Mouse (Mus musculus) CH12.LX (cell line): ENCODE results near the gene Mtf1.

Experiments used
- CHD2 ChIP-seq: IDR thresholded peaks from 2 replicates; pipeline ENCODE4 v1.6.1; 2011; ENCODE audit warnings: low read length, improper control_type of control experiment
- CTCF ChIP-seq, 2 experiments: IDR thresholded peaks in 1 of 2; conservative IDR thresholded peaks in 1 of 2; 2 replicates each; pipeline ENCODE4 v1.5.1; 2011 to 2012; ENCODE audit warnings: low read depth in 2 of 2, low read length in 2 of 2, improper control_type of control experiment in 1 of 2, inconsistent platforms in 1 of 2, mild to moderate bottlenecking in 1 of 2, moderate library complexity in 1 of 2
- EP300 ChIP-seq: IDR thresholded peaks from 2 replicates; pipeline ENCODE4 v1.6.1; 2011; ENCODE audit warnings: low read length, improper control_type of control experiment
- ETS1 ChIP-seq: conservative IDR thresholded peaks from 2 replicates; pipeline ENCODE4 v1.6.1; 2012; ENCODE audit warnings: low read depth, mild to moderate bottlenecking, inconsistent platforms, low read length, improper control_type of control experiment, moderate library complexity
- MAX ChIP-seq: IDR thresholded peaks from 2 replicates; pipeline ENCODE4 v1.6.1; 2011; ENCODE audit warnings: low read length, improper control_type of control experiment
- MYC ChIP-seq: IDR thresholded peaks from 2 replicates; pipeline ENCODE4 v1.6.1; 2011; ENCODE audit warnings: low read depth, mild to moderate bottlenecking, improper control_type of control experiment, low read length
- NELFE ChIP-seq: IDR thresholded peaks from 2 replicates; pipeline ENCODE4 v1.6.1; 2011; ENCODE audit warnings: low read depth, low read length, improper control_type of control experiment
- POLR2A ChIP-seq: IDR thresholded peaks from 2 replicates; pipeline ENCODE4 v1.6.1; 2011; ENCODE audit warnings: low read depth, mild to moderate bottlenecking, improper control_type of control experiment, low read length
- POLR2AphosphoS2 ChIP-seq: IDR thresholded peaks from 2 replicates; pipeline ENCODE4 v1.6.1; 2011; ENCODE audit warnings: low read depth, low read length, improper control_type of control experiment
- RAD21 ChIP-seq: IDR thresholded peaks from 2 replicates; pipeline ENCODE4 v1.6.1; 2011; ENCODE audit warnings: low read depth, mild to moderate bottlenecking, low read length, improper control_type of control experiment, moderate library complexity
- SMC3 ChIP-seq: IDR thresholded peaks from 2 replicates; pipeline ENCODE4 v1.6.1; 2011; ENCODE audit warnings: low read depth, low read length, improper control_type of control experiment
- TBP ChIP-seq: conservative IDR thresholded peaks from 2 replicates; pipeline ENCODE4 v1.6.1; 2011; ENCODE audit warnings: low read depth, low read length, improper control_type of control experiment
- TCF12 ChIP-seq: IDR thresholded peaks from 2 replicates; pipeline ENCODE4 v1.6.1; 2014; ENCODE audit warnings: low read depth, mild to moderate bottlenecking, inconsistent platforms, low read length, improper control_type of control experiment
- USF1 ChIP-seq: IDR thresholded peaks from 2 replicates; pipeline ENCODE4 v1.6.1; 2014; ENCODE audit warnings: low read depth, mild to moderate bottlenecking, inconsistent platforms, low read length, improper control_type of control experiment

DNA sequence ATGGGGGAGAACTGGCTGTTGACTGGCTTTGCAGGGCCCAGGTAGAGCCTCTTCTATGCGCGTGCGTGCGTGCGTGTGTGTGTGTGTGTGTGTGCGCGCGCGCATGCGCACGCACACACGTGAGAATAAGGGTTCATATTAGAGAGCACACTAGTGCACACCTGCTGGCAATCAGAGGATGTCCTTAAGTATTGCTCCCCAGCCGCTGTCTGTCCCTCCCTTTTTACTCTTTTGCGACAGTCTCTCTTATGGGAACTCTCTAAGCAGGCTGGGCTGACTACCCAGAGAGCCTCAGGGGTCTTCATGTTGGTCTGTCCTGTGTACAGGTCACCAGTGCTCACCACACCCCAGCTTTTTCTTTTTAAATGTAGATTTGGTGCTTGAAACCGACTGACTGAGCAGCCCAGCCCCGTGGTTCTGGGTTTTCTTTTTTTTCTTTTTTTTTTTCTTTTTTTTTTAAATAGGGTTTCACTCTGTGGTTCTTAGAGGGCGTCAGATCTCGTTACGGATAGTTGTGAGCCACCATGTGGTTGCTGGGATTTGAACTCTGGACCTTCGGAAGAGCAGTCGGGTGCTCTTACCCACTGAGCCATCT is 23.6 kb downstream of the Mtf1 start:
- TF ChIP-seq USF1 = no peak
- TF ChIP-seq CTCF (conservative IDR thresholded peaks at IDR 0.05 in 1 of 2, IDR thresholded peaks at IDR 0.05 in 1 of 2; ENCODE audit: low read depth in 2 of 2, low read length in 2 of 2) = no peak
- TF ChIP-seq POLR2A = no peak
- no peak for TF ChIP-seq MAX
- TF ChIP-seq POLR2AphosphoS2 = no peak
- no peak for TF ChIP-seq SMC3
- no peak for TF ChIP-seq CHD2
- TF ChIP-seq TBP = no peak
- TF ChIP-seq TCF12 = no peak
- no peak for TF ChIP-seq EP300
- TF ChIP-seq NELFE = no peak
- no peak for TF ChIP-seq MYC
- TF ChIP-seq RAD21 = no peak
- no peak for TF ChIP-seq ETS1
